Mouse (Mus musculus) brain, embryonic 14.5 days (tissue): ENCODE results near the gene Sox6.

Experiments used
- CTCF ChIP-seq: fragments of 200-500 bp; IDR thresholded peaks from 2 replicates; pipeline ENCODE4 v1.5.1; 2012; ENCODE audit warnings: inconsistent platforms, mild to moderate bottlenecking, moderate library complexity, borderline replicate concordance; ENCODE audit not compliant: insufficient read depth, insufficient read length; ENCODE audit errors: extremely low read depth
- POLR2A ChIP-seq: fragments of 200-500 bp; IDR thresholded peaks from 2 replicates; pipeline ENCODE4 v1.6.1; 2012; ENCODE audit warnings: mild to moderate bottlenecking, inconsistent platforms, borderline replicate concordance; ENCODE audit not compliant: poor library complexity, insufficient read depth, insufficient read length, severe bottlenecking; ENCODE audit errors: extremely low read depth

DNA sequence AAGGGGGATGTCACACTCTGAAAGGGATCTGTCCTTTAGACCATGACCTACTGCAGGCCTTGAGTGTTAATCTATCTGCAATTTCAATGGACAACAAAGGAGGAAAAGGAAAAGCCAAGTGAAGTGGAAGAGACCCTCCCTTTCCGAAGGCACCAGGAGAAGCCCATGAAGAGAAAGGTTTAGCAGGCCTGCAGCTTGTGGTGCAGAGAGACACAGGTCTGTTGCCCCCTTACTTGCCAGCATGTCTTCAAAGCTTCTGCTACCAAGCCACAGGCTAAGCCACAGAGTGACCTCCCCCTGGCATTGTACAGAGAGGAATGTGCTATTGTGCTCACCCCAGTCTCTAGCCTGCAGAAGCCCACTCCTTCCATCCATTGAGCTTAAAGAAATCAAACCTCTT lies 135.2 kb downstream of the Sox6 start:
- TF ChIP-seq CTCF (no peak), POLR2A (no peak)
